Mouse (Mus musculus): ENCODE results near the gene Gm21981.

The Gm21981 gene

GRCm38 (mm10) chr17:47703556-47703955 is 9.3 kb upstream of the Gm21981 start:
- intact Hi-C loops (cut with DNase I), result no loop called here

GRCm38 (mm10) chr17:47702548-47703345 is 8.5 kb upstream of the Gm21981 start:
- intact Hi-C loops (cut with DNase I), result no loop called here

GRCm38 (mm10) chr17:47701793-47702192 is 7.5 kb upstream of the Gm21981 start:
- intact Hi-C loops (cut with DNase I), result no loop called here

- intact Hi-C loops (cut with DNase I), result no loop called here
Observed at GRCm38 (mm10) chr17:47699055-47699454, 4.8 kb upstream of the Gm21981 start.

GRCm38 (mm10) chr17:47698156-47698555 is 3.9 kb upstream of the Gm21981 start:
- intact Hi-C loops (cut with DNase I), result no loop called here

DNA sequence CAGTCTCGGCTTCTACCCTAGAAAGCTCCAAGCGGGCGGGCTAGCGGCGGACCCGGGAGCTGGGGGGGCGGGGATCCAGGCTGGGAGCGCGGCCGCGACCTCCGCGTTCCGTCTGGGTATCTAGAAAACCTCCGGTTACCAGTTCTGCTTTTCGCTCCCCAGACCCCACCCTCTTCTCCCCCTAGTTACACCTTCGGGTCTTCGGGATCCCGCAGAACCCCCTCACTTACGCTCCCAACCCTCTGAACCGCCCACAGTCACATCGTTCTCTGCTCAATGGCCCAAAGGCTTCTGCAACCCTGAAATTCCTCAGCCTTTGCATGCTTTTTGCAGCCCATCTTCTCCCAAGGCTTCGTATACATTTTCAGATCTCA is 1.1 kb upstream of the Gm21981 start:
- intact Hi-C loops (cut with DNase I), result no loop called here

DNA sequence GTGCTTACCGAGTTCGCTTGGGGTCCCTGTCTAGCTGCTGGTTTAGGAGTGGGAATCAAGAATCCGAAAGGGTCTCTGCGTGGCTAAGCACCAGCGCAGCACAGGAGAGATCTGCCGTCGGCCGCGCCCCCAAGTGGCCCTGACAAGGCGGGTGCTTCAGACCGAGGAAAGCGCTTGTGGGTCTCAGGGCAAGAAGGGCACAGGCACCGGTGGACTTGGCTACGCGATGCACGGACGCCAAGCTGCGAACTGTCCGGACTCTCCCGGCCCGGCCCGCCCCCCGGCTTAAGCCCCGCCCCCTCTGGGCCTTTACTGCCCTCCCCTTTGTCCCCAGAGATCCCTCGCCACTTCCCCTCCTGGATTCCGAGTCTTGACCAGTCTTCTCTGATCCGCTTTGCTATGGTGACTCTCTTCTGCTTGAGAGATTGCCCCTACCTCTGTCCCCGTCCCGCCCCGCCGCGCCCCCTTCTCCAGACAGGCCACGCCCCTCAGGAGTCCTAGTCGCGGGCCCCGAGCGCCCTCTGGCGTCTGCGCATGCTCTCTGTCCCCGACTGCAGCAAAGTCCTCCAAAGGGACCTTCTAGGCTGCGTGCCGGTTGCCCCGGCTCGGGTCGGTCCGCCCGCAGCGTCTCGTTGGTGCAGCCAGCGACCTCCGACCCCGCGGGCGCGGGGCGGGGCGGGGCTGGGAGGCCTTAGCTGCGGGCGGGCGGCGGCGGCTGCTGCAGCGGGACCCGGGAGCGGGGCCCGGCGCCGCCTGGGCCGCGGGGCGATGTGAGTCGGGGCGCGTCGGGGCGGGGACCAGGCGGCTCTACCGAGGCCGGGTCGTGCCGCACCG is 465 bp upstream of the Gm21981 start, which contains the start of gene Prickle4:
TSS of gene Prickle4 (minus strand) at position 234 of the 834 bp plus-strand sequence.
- intact Hi-C loops (cut with DNase I), result no loop called here

DNA sequence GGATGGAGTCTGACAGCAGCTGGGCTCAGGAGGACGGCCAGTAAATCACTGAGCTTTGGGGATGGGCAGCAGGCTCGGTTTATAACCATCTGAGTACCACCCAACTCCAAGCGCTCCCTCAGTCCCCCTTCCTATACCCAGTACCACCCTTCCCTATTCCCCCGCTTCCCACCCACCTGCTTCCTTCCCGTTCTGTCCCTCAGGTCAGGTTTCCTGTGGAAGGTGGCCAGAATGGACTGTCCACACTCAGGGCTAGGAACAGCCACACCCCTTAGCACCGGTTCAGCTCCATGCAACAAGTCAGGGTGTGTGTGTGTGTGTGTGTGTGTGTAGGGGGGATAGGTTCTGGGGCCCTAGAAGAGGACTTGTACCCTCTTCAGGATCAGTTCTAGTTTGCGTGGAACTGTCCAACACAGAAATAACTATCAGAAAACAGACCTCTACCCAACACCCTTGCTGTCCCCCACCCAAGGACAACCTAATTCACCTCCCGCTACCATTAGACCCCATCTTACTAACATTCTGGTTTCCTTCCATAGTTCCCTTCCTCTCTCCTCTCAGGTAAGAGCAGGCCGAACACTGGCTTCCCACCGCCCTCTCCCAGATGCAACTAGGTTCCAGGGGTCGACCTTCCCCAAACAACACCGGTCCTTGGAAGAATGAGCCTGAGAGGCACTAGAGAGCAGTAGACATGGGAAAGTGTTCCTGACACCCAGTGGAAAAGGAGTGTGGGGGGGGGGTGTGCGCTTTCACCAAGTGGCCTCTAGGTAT is 399 bp downstream of the Gm21981 start:
- intact Hi-C loops (cut with DNase I), result no loop called here

DNA sequence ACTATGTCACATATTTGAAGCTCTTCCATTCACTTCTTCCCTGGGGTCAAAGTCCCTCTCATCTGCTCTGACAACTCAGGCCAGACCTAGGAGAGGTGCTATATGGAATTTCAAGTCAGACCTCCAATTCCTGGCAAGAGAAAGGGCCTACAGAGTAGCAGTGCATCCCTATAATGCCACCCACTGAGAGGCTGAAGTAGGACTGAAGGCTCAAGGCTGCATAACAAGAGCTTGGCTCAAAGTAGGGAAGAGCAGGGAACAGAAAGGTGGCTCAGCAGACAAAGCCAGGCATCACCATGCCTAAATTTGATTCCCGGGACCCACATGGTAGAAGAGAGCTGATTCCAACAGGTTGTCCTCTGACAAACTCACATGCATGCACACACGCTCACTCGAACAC is 2.6 kb downstream of the Gm21981 start:
- intact Hi-C loops (cut with DNase I), result no loop called here

DNA sequence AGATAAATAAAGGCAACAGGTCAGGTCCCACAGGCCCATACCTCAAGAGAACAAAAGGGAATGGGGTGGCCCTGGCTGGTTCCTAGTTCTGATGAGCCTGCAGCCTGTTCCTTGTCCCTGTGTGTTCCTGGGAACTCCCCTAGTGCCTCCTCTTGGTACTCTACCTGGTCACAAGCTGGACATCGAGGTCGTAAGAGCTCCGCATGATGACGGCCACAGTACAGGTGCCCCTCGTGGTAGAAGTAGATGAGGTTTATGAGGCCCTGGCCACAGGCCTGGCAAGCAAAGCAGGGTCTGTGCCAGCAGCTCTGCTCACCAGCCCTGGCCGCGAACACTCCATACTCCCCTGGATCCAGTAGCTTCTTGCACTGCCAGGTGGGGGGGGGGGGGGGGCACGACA is 4.4 kb downstream of the Gm21981 start:
- intact Hi-C loops (cut with DNase I), result loop anchor here (5.0 kb wide), 1 partner anchor 183 kb away; the partner anchor contains the start of gene Ccnd3

DNA sequence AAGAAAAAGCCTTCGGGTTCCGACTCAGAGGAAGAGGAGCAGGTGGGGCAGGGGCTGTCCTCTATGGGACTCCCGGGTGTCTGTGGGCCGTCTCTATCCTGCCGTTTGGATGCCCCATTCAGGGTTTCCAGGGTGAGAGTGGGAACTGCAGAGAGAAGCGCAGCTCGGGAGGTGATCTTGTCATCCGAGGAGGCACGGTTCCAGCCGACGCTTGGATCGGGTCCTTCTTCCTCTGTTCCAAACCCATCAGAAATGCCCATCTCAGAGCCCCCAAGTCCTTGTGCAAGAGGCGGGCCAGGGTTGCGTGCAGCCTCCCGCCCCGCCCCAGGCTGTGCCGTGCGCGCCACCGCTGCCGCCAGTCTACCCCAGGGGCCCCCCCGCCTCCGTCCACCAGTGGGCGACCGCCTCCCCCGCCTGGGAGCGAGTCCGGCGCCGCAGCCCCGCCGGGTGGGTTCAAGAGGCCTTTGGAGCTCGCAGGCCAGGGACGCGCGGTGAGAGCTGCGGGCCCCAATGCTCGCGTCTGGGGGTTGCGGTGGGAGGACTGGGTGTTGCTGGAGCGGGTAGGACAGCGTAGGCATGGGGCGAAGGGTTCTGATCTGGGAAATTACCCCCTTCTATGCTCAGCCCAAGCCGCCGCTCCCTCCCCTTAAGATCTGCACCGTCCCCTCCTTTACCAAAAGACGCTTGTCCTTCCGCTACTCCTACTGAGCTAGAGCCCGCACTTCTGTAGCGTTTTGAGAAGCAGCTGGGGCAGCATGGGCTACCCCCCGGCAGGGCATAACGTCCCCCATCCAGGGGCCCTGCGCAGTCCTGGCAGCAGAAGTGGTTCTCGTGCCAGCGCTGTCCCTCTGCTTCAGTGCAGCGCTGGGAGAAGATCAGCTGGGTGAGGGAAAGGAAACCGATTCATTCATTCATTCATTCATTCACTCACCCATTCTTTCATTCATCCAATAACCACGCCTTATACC is 5.4 kb downstream of the Gm21981 start, which contains the start of gene Frs3:
TSS of gene Frs3 (plus strand) at position 423 of the 968 bp plus-strand sequence.
- intact Hi-C loops (cut with DNase I), result loop anchor here (5.0 kb wide), 1 partner anchor 182 kb away; the partner anchor contains the start of gene Ccnd3

DNA sequence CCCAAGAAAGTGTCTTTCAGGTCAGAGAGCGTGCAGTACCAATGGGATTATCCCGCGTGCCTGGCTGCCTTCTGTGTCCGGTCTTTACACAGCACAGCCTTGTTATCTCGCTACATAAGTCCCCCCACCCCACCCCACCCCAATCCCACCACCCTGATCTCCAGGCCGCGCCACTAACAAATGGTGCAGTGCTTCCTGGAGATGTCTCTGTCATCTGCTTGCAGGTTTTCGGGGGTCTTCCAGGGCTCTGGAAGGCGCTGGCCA is 6.0 kb downstream of the Gm21981 start, which contains the start of gene Tomm6:
TSS of gene Tomm6 (minus strand) at position 43 of the 264 bp plus-strand sequence.
- intact Hi-C loops (cut with DNase I), result loop anchor here (5.0 kb wide), 1 partner anchor 181 kb away; the partner anchor contains the start of gene Ccnd3

DNA sequence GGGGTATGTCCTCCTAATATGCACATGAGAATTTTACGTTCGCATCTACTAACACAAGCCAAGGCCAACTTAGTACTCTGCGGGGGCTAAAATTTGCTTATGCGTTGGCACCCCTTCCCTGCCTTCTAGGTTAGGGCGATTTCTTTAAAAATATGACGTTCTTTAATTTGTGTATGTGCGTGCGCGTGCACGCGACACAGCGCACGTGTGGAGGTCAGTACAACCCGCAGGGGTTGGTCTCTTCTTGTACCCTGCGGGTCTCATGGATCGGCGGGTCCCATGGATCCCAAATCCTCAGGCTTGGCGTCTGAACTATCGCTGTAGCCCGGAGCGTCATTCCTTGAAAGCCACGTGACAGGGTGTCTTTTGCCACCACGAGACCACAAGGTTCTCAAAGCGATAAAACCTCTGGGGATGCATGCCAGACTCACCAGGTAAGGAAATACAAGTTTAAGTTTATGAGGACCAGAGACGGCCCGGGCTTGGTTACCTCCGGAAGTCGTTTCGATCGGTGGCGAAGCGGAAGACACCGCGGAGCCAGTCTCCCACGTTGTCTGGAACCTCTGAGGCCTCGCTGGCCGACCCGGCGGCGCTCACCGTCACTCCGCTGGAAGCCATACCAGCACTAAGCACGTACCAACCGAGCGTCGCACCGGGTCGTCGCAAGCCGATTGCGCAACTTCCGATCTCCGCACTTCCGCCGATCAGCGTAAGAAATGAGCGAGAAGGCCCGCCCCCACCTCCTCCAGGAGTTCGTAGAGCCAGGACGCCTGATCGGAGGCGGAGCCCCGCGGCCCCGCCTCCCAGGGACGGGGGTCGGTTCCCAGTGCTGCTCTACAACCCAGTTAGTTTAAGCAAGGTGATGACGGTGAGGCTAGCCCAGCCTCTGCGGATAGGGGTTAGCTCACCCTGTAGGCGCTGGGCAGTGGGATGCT is 6.6 kb downstream of the Gm21981 start:
- intact Hi-C loops (cut with DNase I), result loop anchor here (5.0 kb wide), 1 partner anchor 180 kb away; the partner anchor contains the start of gene Ccnd3

DNA sequence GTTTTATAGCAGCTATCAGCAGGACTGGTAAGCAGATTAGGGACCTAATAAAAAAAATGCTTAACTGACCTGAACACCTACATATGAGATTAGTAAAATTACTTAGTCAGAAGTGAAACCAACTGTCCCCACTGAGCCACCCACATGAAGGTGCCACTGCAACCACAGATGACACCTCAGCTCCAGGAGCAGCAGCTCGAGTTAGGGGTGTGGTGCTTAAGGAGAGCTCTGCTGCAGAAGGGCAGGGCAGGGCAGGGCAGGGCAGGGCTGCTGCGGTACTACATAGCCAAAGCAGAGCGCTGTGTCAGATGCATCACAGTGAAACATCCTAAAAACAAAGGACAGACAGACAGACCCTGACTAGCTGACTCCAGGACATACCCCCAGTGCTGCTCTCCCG is 11.4 kb downstream of the Gm21981 start:
- intact Hi-C loops (cut with DNase I), result loop anchor here (5.0 kb wide), 2 partner anchors 46 to 71 kb away; partner anchors contain the start of genes Bysl, Gm20517 and Med20

DNA sequence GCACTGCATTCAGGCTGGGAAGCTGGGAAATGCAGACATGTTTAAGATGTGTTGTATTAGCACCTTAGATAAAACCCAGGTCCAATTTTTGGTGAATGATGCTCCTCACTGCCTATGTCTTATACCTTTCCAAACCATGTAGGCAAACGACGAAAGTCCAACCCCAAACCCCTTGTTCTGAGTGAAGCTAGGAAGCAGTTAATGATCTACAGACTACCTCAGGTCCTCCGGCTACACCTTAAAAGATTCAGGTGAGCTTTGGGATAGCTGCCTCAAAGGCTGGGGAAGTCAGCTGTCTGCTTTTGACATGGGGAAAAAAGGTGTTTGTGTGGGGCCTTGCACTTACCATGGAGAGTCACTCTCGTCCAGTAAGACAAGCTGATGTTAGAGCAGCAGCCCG is 15.6 kb downstream of the Gm21981 start:
- intact Hi-C loops (cut with DNase I), result loop anchor here (10.0 kb wide), 2 partner anchors 204 to 274 kb away; partner anchors contain the start of gene Guca1a

GRCm38 (mm10) chr17:47678238-47678637 is 16.0 kb downstream of the Gm21981 start:
- intact Hi-C loops (cut with DNase I), result loop anchor here (10.0 kb wide), 2 partner anchors 203 to 273 kb away; partner anchors contain the start of gene Guca1a

GRCm38 (mm10) chr17:47676581-47676980 is 17.7 kb downstream of the Gm21981 start:
- intact Hi-C loops (cut with DNase I), result loop anchor here (10.0 kb wide), 2 partner anchors 202 to 272 kb away; partner anchors contain the start of gene Guca1a

GRCm38 (mm10) chr17:47672311-47673111 is 21.7 kb downstream of the Gm21981 start:
- intact Hi-C loops (cut with DNase I), result loop anchor here (10.0 kb wide), 2 partner anchors 198 to 268 kb away; partner anchors contain the start of gene Guca1a
